Mouse (Mus musculus): ENCODE data around the gene Nat8f4.
"Not testable (repeated sequence)": the region's sequence is repeated elsewhere in the genome, so short reads cannot be mapped to it uniquely, and the experiment has no call there.

Nat8f4 gene

DNA sequence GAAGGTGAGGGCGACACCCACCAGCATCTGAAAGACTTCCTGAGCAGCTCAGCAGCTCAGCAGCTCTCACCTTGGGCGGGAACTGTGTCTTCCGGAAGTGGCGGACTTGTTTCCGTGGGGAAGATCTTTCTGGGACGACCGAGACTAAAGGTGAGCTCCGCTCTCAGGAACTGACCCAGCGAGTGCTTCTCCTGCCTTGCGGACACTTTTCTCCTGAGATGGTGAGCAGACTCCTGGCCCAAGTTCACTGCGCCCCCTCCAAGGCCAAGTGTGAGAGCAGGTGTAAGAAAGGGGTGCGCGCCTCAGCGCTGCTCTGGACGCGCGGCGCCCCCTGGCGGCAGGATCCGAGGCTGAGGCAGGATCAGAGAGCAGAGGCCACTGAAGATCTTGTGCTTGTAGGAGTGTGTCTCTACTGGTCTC is at the start of gene Nat8f4:
TSS of gene Nat8f4 (minus strand) at position 243 of the 420 bp plus-strand sequence.
- DNase-seq (ENCODE audit: extremely low spot score, low read depth, low spot score), result not testable (repeated sequence)

DNA sequence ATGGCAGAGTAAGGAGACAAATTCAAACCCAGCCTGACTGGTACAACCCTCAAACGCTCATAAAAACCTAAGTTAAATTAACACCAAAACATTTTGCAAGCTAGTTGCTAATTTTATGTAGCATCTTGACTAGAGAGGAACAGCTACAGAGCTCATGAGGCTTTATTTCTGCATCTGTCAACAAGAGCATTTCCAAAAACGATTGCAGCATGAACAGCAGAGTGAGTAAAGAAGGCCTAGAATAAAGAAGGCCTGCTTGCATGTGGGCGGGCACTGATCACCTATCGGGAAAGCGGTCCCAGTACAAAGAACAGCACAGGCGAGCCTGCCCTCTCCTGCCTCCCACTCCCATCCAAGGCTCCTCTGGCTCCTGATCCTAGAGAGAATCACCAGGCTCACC is 43.9 kb upstream of the Nat8f4 start:
- DNase-seq (ENCODE audit: extremely low spot score, low read depth, low spot score), result no peak

DNA sequence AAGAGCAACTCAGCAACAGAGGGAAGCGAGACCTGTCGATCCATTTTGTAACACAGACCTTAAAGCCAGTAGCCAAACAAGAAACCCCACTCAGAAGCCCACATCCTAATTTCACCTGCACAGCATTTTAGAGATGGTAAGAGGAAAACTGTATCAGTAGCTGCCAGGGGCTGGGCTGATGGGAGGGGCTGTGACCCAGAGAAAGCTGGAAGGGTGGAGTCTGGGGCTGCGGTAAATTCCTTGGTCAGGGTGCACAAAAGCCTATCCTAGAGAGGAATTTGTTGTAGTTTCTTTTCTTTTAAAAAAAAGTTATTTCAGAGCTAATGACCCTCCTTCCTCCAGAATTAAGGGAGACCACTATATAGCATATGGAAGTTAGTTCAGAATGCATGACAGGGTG is 37.8 kb upstream of the Nat8f4 start:
- no peak for DNase-seq (ENCODE audit: extremely low spot score, low read depth, low spot score)

DNA sequence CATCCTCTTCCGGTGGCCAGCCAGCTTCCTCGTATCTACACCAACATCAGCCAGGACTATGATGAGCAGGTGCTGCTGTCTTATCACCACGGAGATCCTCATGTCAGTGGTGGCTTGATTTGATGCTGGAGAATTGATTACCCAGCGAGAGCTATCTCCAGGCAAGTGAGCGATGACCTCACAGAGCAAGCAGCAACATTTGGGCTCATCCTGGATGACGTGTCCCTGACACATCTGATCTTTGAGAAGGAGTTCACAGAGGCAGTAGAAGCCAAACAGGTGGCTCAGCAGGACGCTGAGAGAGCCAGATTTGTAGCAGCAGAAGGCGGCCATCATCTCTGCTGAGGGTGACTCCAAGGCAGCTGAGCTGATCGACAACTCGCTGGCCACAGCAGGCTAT is 34.0 kb upstream of the Nat8f4 start:
- DNase-seq (ENCODE audit: extremely low spot score, low read depth, low spot score), result no peak

DNA sequence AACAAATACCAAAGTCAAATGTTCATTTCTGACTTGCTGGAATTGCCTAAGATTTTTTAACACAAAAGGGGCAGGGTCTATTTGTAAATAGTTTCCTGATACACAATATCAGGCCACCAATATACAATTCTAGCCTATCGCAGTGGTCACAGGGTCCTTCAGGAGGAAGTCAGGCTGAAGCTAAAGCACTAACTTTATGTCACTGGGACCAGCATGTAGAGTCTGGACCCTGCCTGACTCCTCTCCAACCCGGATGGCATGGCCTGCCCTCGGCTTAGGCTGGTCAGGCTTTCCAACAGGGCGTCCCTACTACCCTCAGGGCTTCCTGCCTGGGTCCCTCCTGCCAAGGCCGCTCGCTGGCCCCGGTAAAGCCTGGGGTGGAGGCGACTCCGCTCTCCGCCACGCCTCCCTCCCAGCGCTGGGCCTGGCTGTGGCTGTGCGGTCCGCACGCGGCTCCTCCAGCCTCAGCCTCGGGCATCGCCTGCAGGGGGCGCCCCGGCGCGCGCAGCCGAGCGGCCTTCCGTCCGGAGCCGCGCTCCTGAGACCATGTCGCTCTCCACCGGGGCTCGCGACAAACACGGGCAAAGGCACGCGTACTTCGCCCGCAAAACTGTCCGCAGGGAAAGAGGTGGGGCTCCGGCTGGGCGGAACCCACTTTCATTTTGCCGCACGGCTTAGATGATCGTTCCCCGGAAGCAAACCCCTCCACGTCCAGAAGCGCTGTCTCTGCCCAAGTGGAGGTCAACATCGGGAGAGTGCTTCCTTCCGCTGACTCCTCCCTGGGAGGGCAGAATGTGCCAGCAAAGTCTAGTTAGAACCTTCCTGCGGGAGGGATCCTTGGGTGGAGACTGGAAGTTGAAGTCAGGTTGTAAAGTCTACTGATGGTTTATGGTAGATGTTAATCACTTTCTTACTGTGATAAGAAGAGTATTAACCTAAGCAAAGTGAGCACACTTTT is 32.1 kb upstream of the Nat8f4 start:
- DNase-seq (ENCODE audit: extremely low spot score, low read depth, low spot score), result not testable (repeated sequence)

DNA sequence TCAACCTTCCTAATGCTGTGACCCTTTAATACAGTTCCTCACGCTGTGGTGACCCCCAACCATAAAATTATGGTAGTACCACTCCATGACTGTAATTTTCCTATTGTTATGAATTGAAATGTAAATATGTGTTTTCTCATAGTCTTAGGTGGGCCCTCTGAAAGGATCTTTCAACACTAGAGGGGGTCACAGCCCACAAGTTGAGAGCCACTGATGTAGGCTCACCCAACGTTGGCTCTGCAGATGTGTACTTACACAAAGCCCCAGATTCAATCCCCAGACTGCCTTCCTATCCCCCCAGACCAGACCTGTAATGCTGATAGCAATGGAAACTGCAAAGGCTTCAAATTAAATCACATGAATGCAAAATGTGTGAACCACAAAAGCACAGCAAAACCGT is 31.0 kb upstream of the Nat8f4 start:
- DNase-seq (ENCODE audit: extremely low spot score, low read depth, low spot score), result no peak

DNA sequence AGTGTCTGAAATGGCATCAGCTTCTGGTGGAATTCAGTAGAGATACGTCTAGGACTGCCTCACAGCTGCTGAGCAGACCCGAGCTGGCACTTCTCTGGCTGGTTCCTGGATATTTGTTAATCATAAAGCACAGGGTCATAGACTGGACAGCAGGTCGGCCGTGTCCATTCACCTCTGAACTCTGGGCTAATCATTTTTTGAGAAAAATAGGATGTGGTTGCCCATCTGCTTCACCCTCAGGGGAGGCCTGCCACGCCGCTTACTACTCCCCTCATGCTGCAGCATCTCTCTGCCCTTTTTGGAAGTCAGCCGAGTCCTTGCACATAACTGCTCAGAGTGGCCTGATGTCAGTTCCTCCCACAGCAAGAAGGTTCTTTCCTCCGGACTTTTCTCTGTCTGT is 29.4 kb upstream of the Nat8f4 start:
- DNase-seq (ENCODE audit: extremely low spot score, low read depth, low spot score), result no peak

DNA sequence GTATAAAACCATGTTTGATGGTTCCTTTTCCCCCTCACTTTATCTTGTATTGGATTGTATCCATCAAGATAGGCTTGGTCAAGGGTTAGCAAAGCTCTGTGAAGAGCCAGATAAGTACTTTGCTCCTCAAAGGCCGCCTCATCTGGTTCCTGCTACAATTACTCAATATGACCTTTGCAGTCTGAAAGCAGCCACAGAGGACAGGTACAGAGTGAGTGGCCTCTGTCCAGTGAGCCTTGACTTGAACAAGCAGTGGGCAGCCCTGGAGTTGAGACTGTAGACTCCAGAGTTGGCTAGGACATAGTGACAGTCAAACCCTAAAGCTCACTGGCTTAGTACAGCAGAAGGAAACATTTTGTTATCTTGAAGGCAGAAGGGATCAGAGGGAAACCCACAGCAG is 24.6 kb upstream of the Nat8f4 start:
- DNase-seq (ENCODE audit: extremely low spot score, low read depth, low spot score), result no peak

DNA sequence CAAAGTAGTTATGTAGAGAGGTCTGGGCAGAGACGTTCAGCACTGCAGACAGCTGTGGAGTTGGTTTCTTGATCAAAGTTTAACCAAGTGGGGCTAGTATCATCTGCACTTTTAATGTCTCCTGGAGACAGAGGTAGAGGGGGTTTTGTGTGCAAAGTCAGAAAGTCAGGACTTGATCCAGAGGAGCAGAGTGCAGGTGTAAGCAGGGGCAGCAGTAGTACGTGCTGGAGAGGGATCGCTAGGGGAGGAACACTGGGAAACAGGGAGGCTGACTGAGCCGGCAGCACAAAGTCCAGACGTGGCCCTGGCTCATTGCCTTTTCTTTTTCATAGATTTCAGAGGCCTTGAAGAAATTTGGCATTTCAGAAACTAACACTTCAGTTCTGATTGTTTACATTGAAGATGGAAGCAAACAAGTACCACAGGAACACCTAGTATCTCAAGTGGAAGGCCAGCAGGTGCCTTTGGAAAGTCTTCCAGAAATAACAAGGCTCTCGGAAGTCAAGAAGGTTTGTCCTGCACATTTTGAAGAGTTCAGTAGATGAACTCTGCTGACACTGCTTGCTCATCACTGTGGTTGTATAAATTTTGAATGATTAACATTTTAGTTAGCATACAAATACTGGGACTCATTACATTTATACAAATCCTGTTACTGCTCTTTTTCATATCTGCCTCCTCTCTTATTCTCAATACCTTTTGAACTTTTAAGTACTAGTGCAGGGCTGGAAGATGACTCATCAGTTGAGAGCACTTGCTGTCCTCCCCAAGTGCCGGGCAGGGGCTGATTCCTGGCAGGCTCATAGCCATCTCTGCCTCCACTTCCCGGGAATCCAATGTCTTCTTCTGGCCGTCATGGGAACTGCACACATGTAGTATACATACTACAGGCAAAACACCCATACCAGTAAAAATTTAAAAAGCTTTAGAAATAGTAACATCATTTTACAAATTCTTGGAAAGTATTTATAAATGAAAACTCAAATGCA is 23.1 kb upstream of the Nat8f4 start:
- no peak for DNase-seq (ENCODE audit: extremely low spot score, low read depth, low spot score)

DNA sequence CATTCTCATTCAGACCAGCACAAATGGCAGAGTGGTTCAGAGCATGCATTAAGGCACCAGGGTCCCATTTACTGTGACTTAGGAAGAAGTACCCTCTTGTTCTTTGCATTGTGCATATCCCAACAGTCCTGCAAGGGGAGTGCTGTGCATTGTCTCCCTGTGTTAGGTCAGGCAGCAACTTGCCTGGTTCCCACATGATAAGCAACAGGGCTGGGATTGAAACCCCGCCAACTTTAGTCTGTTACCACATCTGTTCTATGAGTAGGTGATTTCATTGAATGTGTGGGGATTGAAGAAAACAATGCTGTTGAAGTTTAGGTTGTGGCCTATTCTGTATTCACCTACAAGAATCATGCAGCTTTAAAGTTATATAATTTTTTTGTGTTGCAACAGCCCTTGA is 22.0 kb upstream of the Nat8f4 start:
- DNase-seq (ENCODE audit: extremely low spot score, low read depth, low spot score), result no peak

DNA sequence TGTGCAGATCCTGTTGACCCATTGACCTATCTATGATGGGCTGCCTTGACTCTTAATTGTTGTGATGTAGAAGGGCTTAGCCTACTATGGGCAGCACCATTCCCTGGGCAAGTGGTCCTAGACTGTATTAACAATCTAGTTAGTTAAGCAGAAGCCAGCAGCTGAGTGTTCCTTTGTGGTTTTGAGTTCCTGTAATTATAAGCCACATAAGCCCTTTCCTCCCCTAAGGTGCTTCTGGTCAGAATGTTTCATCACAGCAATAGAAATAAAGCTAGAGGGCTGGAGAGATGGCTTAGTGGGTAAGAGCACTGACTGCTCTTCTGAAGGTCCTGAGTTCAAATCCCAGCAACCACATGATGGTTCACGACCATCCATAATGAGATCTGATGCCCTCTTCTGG is 19.0 kb upstream of the Nat8f4 start:
- no peak for DNase-seq (ENCODE audit: extremely low spot score, low read depth, low spot score)

DNA sequence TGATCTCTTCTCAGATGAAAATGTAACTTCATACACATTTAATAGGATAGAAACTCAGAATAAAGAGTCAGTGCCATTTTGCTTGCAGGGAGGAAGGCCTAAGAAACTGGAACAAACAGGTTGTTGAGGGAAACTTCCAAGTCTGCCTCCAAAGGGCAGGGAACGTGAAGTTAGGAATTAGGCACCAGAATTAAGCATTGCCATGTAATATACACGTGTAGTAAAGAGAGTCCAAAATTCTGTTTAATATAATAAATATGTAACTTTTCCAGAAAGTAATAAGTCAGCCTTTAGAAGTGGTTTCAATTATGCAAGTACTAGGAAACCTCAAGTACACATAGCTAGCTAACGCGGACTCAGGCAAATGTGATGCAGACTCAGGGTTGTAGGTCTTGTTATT is 14.7 kb upstream of the Nat8f4 start:
- no peak for DNase-seq (ENCODE audit: extremely low spot score, low read depth, low spot score)

DNA sequence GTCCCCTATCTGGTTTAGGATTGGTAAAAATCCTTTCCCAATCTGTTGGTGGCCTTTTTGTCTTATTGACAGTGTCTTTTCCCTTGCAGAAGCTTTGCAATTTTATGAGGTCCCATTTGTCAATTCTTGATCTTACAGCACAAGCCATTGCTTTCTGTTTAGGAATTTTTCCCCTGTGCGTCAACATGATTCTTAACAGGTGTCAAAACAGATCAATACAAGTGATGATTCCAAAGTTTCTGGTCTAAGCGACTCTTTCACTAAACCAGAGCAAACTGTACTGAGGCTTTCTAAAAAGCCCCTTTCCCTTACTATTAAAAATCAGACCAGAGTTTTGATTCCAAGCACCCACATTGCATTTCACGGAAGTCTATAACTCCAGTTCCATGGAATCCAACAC is 13.7 kb upstream of the Nat8f4 start:
- DNase-seq (ENCODE audit: extremely low spot score, low read depth, low spot score), result not testable (repeated sequence)

DNA sequence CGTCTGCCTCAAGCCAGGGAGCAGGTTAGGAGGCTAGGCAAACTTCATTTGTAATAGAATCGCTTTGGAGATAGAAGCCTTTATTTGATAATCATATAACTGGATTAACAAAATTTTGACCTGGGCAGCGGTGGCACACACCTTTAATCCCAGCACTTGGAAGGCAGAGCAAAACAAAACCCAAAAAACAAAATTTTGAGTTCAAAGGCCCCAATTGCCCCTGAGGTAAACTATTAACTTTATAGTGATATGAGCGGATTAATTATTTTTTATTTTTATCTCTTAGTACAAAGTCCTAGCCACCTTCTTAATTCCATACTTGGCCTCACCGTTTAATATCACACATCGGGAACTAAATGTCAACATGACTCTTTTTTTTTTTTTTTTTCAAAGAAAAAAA is 11.9 kb upstream of the Nat8f4 start:
- DNase-seq (ENCODE audit: extremely low spot score, low read depth, low spot score), result no peak

DNA sequence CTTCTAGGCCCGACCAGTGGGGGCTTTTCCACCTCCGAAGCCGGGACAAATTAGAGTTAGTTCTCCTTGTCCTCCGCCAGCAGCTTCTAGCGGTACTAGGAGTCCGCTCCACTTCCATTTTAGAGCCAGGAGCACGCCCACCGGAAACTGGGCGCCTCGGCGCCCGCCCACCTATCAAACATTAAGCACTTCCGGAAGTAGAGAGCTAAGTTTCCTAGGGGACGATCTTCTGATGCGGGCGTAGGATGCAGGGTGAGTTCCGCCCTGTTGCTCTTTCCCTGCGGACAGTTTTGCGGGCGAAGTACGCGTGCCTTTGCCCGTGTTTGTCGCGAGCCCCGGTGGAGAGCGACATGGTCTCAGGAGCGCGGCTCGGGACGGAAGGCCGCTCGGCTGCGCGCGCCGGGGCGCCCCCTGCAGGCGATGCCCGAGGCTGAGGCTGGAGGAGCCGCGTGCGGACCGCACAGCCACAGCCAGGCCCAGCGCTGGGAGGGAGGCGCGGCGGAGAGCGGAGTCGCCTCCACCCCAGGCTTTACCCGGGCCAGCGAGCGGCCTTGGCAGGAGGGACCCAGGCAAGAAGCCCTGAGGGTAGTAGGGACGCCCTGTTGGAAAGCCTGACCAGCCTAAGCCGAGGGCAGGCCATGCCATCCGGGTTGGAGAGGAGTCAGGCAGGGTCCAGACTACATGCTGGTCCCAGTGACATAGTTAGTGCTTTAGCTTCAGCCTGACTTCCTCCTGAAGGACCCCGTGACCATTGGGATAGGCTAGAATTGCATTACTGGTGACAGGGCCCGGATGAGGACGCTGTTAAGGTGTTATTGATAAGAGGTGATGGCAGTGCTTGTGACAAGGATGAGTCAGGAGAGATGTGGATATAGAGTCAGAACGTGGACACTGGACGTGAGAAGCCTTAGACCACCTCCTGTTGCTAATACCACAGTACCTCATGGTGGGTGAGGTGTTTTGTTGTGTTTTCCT is 11.1 kb upstream of the Nat8f4 start, which contains the start of gene Nat8f1:
TSS of gene Nat8f1 (minus strand) at position 149 of the 975 bp plus-strand sequence.
- DNase-seq (ENCODE audit: extremely low spot score, low read depth, low spot score), result peak; percentile 67

DNA sequence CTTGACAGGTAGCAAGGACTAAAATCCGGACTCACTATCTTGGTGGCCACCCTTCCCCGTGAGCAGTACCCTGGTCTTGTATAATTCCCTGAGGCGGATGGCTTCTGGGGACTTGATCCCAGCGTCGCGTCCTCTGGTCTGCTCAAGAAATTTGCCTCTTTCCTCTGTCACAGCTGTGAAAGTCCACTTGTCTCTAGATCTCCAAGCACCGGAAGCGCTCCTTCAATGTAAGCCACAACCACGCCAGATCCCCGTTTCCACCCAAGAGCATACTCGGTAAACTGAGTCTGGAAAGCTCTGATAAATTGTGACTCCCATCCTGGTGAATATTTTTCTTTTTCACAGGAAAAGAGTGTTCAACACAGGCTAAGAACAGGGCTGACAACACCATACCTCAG is 10.5 kb upstream of the Nat8f4 start:
- no peak for DNase-seq (ENCODE audit: extremely low spot score, low read depth, low spot score)

DNA sequence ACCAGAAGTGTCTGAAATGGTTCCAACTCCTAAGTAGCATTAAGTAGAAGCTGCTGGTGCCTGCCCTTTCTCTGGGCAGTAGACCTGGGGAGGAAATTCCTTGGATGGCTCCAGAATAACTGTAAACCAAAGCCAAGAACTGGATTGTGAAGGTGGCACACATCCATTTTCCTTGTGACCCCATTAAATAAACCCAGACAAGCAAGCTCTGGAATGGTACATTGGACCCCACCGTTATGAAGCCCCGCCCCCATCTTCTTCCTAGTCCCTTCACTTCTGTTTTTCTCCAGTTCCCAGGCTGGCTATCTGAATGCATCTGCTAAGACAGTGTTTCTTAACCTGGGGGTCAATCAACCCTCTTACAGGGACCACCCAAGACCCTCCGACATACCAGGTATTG is 6.9 kb upstream of the Nat8f4 start, which contains the start of gene Tprkb:
TSS of gene Tprkb (plus strand) at position 279 of the 400 bp plus-strand sequence.
- DNase-seq (ENCODE audit: extremely low spot score, low read depth, low spot score), result no peak

DNA sequence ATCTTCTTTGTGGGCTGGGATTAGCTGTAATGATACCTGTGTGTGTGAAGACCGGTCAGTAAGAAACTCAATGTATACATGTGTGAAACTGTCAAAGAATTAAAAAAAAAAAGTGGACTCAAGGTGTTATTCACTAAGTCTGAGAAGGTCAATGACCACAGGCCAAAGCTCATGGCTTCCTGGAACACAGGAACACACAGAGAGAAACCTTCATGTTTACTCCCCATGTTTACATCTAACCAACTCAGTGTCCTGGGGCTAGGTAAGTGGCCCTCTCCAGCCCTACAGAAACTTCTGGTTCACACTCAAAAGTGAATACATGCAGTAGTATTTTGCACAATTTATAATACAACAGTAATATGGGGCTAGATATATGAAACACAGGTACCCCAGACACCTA is 5.0 kb upstream of the Nat8f4 start:
- DNase-seq (ENCODE audit: extremely low spot score, low read depth, low spot score), result no peak

DNA sequence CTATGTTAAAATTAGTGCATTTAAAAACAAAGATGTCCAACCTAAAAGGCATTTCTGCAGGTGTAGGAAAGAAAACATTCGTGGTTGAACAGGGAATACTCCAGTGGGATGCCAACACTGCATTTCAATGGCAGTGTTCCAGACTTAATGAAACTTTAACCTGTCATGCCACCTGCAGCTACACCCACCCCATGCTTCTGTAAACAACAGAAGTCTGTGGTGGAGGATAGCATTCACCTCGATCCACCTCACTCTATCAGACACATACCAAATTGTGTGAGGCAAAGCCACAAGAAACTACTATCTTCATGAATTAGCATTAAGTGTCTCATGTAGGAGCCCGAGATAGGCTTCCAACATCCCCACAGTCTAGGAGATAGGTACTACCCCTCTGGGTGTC is 3.7 kb upstream of the Nat8f4 start:
- no peak for DNase-seq (ENCODE audit: extremely low spot score, low read depth, low spot score)

DNA sequence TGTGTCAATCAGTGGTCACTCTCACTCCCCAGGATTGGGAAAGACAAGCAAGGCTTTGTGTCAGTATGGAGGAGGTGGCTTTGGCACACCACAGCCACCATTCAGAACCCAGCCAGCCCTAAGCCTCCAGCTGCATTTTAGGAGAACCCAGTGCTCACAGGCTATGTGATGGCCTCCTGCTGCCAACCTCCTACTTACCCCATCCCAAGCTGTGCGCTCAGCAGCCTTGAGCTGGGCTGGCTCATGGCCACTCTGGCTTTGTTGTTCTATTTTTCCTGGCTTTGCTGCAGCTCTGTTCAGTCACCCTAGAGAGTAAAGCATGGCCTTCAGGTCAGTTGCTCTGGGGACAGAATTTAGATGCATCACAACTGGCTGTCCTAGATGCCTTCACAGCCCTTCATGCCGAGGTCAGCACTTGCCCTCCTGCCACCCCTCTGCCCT is 2.2 kb upstream of the Nat8f4 start:
- not testable (repeated sequence) for DNase-seq (ENCODE audit: extremely low spot score, low read depth, low spot score)
